Mouse (Mus musculus) right cerebral cortex, postnatal 14 days (tissue): Measurements from ENCODE around the gene Gpr149.
A peak's percentile ranks its signal among the peaks of the same experiment; 100 is the strongest.

Experiments
- DNase-seq: peaks from one replicate; pipeline ENCODE4 v3.0.0; 2022

The Gpr149 gene

DNA sequence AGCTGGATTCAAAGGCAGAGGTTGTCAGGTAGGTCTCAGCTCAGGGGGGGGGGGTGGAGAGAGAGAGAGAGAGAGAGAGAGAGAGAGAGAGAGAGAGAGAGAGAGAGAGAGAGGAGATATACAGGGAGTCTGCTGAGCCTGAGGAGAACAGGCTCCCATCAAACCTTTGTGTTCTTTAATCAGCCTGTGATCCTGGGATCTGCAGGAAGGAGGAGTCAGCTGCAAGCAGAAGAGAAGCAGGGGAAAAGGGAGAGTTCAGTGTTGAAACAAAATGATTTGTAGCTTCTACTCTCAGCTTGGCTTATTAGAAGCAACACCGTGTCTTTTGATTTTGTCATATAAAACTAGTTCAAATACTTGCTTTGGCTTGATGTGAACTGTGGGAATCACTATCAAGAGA is at the start of gene Gpr149:
Gene Gpr149 (minus strand): TSS at position 168 of the 400 bp plus-strand sequence.
- DNase-seq, result no peak

DNA sequence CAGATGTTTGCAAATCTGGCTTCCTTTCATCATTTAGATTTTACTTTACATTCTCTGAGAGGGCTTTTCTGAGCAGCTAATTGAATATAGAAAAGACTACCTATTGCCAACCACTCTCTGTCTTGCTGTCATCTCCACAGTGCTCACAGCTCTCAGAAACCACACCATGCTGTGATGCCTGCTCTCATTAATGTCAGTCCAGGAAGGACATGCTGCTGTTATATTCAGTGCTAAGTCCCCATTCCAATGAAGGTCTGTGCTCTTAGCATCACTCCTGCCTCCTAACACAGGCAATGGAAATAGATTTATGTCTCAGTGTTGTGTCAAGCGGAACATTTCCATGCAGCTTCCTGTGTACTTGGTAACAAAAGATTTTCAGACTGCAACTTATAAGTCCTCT is 45.6 kb upstream of the Gpr149 start:
- no peak for DNase-seq

DNA sequence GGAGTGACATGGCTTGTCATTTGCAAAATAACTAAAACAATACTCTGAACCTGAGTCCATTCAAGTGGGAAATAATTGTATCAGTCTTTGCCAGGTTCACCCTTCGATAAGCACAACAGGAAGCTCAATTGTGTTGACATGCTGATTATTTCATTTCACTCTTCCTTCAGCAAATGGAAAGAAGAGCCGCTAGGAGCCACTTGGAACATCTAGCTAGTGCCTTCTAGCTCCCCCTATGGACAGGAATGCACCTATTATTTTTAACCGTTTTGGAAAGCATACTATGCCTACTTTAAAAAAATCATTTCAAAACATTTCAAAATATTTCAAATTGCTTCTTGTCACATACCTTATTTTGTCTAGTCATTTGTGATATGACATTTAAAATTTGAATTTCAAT is 5.9 kb upstream of the Gpr149 start:
- DNase-seq, result no peak

DNA sequence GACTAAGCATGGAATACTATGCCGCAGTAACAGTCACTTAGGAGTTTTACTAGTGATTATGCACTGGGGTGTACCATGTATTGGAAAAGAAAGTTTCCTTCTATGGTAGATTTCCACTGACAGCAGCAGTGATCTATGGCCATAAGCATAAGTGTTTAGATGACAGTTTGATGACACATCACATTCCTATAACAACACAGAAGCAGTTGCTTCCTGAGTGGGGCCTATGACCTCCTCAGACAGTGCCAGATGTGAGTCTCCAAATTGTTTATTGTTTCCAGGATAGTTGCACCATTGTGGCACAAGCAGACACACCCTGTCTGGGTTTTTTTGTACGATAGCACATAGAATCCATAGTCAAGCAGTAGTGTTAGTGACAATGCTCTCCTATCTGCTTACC is 991 bp upstream of the Gpr149 start:
- DNase-seq, result no peak

DNA sequence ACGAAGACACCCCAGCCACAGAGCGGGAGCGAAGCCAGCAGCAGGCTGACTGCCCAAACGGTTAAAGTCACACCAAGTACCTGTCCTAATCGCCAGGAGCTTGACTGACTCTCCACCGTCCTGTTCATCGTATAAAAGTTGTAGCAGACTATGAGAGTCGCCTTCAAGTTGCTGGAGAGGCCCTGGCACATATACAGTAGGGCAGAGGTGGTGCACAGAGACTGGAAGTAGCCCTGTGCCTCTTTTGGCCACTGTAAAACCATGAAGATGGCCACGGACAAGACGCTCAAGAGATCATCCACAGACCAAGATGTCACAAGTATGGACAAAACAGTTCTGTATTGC is 921 bp downstream of the Gpr149 start:
- DNase-seq, result no peak

DNA sequence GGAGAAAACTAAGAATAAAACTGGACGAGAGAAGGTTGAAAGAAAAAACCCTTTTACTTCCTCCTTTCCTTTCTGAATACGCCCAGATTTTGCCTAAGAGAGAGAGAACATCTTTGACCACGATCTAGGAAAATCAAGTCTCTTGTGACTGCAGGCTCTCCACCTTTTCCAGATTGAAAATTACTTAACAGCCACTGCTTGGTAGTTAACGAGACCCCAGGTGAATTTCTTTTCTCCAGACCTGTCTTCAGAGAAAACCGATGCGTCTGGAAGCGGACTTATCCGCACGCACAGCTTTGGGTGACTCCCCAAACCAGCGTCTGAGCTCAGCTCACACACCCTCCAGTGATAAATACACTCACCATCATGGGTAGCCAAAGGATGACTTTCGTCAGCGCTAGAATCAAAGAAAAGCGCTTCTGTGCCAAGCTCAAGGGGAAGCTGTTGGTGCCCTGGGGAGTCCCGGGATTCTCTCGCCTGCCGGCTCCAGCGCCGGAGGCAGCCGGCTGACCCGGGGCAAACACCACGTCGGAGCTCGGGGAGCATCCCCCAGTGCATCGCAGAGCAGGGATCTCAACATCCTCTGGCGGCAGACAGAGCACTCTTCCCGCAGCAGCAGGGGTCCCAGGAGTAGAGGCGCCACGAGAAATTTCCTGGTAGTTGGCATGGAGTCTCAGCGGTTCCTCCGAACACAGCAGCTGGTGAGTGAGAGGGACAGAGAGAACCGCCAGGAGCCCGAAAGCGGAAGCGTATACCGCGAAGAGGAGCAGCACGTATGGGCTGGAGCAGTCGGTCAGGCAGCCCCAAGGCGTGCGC is 1.5 kb downstream of the Gpr149 start:
- peak; percentile 23 for DNase-seq

DNA sequence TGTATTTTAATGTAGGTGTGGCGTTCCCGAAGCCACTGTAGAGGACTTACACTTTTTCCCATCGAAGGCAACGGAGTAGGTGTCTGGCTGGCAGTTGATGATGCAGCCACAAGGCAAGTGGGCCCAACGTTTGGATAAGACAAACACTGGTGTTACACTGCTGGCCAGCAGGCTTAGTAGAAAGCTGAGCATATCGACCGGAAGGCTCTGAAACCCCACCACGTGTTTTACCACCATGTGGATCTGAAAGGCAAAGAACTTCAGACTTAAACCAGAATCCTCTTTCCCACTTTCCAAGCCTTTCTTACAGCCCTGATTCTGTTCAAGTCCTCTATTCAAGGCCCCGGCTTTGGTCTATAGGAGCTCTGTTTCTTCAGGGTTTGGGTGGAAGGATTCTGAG is 2.5 kb downstream of the Gpr149 start:
- no peak for DNase-seq

DNA sequence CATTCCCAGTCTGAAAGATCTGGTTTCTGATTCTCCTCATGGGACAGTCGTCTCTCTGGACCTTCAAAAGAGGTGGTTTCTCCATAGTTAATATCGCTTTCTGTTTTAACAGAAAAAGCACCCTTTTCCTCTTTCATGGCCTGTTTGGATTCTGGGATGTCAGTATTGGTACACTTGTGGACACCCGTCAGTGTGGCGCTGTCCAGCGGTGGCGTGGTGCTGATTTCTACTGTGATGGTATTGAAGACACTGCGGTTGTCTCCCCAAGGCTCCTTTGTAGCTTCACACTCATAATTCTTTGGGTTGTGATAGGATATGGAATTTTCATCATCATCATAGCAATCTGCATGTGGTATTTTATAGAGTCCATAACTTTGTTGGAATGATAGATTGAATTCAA is 10.1 kb downstream of the Gpr149 start:
- DNase-seq, result no peak

DNA sequence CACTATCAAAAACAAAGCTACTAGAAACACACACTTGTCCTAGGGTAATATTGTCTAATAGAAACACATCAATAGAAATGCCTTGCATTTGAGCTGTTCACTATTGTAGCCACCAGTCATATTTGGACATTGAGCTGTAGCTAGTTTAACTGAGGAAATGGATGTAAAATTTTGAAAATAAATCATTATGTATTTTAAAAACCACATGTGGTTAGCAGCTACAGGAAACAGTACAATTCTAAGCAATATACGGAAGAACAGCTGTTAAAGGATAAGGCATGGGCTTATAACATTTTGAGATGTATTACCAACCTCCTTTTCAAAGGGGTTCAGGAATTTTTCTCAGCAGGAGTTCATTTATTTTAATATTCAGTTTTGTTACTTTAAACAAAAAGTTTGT is 19.9 kb downstream of the Gpr149 start:
- DNase-seq, result no peak

DNA sequence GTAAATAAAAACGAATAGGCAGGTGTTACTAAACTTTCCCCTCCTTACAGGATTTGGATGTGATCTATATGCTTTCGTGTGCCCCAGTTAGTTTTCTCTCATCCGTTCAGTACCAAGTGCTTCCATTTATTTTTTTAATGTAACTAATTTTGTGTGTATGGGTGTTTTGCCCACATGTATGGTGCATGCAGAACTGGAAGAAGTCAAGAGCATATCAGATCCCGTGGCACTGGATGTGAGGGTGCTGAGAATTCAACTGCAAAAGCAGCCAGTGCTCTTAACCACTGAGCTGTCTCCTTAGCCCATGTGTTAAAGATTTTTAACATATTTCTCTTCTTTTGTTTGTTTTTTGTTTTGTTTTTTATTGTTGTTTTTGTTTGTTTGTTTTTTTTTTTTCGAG is 77.3 kb downstream of the Gpr149 start:
- no peak for DNase-seq

DNA sequence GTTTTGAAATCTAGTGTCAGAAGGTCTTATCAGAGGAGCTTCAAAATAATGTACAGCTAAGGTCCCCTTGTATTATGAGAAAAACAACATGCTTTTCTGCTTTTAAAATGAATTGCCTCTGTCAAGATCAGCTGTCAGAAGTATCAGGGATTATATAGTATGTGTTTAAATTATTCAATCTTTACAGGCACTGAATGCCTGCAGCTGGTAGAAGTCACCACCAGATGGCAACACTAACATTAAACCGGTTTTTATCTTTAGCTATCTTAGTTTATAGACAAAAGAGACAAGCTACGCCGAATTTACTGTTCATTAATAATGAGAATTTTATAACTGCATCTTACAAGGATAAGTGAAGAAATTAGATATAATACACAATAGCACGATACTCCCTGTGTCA is 77.8 kb downstream of the Gpr149 start:
- DNase-seq, result peak; percentile 28

DNA sequence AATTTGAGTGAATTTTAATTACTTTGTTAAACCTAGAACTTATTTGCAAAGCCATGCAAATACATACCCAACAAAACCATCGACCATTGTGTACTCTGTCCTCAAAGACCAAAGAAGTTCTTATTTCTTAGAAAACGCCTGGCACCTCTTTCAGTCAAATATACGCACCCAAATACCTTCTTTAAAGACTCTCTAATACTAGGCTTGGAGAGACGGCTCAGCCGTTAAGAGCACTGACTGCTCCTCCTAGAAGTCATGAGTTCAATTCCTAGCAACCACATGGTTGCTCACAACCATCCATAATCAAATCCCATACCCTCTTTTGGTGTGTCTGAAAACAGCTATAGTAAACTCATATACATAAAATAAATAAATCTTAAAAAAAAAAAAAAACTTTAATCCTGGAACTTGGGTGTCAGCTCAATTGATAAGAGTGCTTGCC is 97.7 kb downstream of the Gpr149 start:
- DNase-seq, result no peak

DNA sequence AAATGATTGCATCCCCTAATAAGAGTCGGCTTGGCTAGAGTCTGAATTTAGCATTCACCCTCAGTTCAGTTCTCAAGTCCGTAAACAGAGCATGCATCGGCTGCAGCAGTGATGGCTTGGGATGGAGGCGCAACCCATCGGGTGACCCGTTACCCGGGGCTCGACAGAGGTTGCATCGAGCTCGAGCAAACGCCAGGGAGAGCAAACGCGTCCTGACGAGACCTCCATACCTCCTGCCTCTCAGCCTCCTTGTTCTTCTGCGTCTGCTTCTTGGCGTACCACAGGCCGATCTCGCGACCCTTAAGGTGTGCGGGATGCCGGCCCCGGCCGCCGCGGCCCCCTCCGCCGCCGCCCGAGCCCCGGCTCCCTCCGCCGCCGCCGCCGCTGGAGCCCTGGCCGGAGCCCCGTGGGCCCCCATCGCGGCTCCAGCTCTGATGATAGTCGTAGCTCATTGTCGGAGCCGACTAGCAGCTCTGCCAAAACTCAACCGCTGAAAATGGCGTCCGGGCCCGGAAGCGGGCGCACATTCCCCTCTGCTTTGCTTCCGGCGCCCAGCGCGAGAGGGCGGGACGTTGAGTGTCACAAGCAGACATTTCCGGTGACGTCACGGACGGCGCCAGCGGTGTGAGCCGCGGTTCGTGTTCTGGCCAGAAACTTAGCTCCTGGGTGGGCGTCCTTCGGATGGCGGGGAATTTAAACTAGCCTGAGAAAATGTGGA is 98.3 kb downstream of the Gpr149 start, which contains the start of gene Dhx36:
Gene Dhx36 (minus strand): TSS at position 517 of the 718 bp plus-strand sequence.
- DNase-seq, result peak; percentile 99

DNA sequence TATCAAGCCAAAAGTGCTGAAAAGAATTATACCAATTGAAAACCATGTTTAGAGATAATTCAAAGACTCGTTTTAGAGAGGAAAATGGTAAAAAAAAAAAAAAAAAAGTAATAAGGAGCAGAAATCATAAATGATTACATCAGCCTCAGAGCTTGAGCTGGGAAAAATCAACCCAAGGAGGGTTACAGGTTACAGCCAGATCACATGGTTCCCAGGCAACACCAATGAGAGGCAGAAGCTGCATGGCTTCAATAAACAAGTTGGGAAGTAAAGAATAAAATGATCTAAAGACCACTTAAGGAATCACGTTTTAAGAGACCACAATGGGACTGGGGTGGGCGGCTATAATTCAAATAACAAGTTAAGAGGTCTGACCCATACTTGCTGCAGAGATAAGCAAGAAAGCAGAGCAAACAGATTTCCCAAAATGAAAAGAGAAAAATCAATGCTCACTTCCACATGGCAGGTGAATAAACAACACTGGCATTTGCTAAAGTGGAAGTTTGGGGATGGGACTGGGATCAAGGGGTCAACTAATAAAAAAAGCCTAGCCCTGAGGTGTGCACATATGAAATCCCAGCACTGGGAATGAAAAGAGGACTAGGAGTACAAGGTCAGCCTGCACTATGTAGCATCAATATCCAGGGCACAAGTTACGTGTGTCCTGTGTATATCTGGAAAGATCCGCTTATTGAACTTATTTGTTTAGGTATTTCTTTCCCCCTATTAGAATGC is 99.6 kb downstream of the Gpr149 start:
- no peak for DNase-seq

DNA sequence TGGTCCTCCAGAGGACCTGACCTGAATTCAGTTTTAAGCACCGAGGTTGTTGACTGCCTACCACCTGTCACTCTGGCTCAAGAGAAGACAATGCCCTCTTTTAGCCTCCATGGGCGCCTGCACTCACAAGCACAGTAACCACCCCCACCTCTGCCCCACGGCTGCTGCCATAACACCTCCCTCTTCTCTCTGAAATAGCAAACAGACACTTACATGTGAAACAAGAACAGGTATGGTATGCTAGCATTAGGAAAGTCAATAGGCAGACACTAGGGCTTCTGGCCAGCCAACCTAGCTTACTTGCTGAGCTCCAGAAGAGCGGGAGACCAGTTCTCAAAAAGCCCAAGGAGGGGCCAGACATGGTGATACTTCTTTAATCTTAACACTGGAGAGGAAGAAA is 105.6 kb downstream of the Gpr149 start:
- no peak for DNase-seq

DNA sequence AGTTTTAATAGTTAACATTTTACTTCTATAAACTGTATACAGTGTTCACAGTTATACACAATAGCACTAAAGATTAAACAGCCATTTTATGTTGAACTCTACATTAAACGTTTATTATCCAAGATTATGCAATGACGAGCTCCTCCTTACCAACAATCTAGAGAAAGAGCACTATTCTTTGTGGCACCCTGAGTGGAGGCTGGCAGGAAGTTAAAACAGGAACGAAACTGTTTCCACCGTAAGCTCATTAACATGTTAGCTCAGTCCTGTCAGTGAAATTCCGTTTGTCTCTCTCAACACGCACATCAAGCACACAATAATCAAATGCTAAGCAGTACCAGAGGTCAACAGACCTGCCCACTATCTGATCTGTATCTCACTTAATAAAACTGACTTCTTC is 112.4 kb downstream of the Gpr149 start:
- DNase-seq, result no peak

DNA sequence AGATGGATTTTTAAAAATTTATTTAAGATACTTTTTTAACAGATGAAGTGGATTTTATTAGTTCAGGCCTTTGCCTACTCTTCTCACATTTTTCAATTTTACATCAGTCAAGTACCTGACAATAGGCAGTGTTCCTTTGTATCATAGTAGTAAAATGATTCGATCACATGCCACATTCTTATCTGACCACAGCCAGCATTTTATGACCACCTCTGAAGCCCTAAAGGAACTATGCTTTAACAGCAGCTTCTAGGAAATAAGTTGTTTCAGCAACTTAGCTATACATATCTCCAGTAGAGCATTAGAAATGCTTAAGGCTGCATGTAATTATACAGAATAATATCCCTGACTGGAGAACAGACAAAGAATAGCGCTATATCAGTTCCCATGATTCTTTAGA is 120.6 kb downstream of the Gpr149 start:
- DNase-seq, result no peak
